Mouse (Mus musculus) cerebellum, postnatal 36 days (tissue): ENCODE data around the gene Lrp6.
A peak's percentile ranks its signal among the peaks of the same experiment; 100 is the strongest.

Experiments
- DNase-seq, 2 experiments: peaks; one replicate each; pipeline ENCODE4 v3.0.0; 2021 to 2022; ENCODE audit warnings: mixed read lengths in 2 of 2

Lrp6 gene

DNA sequence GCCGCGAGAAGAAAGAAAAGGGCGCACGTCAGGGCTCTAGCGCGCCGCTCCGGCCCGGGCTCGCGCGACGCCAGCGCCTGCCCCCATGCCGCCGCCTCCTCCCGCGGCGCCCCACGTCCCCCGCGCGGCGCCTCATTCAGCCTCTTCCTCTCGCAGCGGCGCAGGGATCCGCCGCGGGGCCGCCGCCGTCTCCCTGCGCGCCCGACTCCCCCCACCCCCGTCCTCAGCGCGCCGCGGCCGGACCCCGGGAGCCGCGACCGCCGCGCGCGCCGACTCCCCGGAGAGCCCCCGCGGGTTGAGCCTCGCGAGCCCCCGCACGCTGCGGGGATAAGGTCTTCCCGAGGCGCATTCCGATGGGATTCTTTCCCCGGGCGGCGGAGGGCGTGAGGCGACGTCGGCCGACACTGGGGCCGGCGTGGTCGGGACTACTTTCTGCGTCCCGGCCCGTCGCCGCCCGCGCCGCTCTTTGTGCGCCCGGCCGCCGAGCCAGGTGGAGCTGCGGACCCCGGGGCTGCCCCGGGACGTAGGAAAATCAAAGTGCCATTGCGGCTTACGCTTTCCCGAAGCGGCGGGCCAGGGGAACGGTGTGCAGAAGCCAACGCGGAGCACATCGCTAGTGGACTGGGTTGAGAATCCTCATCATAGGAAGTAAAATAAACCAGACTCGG is at the start of gene Lrp6:
Lrp6 (minus strand) TSS at position 148 of the 668 bp plus-strand sequence.
- peak; percentile 82 to 83 for DNase-seq

GRCm38 (mm10) chr6:134614723-134615648 is 48.2 kb upstream of the Lrp6 start:
- DNase-seq = peak; percentile 90 to 91

- DNase-seq = no peak
Observed at GRCm38 (mm10) chr6:134614322-134614721, 47.6 kb upstream of the Lrp6 start.

- peak in 1 of 2 experiments; percentile 27 for DNase-seq
Observed at GRCm38 (mm10) chr6:134611896-134612295, 45.1 kb upstream of the Lrp6 start.

DNA sequence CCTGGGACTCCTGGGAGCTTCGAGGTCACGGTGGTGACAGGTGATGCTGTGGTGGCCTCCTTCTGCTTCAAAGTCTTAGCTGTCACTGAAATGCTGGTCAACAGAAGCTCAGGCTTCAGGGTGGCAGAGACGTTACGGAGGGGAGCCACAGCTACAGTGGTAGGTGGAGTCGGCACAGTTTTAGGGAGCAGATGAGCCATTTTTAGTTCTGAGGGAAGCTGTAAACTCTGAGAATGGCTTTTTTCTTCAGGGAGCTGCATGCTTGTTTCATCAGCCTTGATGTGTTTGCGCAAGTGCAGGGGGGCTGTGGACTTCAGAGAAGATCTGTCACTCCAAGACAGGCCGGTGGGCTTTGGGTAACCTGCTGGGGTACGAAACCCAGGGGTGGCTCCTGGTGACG is 43.6 kb upstream of the Lrp6 start:
- no peak for DNase-seq

- DNase-seq = peak in 1 of 2 experiments; percentile 19
Observed at GRCm38 (mm10) chr6:134606949-134607746, 40.4 kb upstream of the Lrp6 start.

DNA sequence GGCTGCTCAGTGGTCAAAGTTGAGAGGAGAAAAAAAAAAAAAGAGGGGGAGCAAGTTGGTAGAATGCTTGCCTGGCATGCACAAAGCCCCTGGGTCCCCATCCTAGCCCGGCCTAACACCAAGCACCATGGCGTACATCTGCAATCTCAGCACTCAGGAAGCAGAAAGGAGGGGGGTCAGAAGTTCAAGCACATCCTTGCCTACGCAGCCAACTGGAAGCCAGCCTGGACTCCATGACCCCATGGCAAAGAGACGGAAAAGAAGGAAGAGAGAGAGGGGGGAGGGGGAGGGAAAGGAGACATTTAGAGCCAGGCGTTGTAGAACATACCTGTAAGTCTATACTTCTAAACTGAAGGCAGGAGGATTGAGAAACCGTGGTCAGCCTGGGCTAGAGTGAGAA is 39.8 kb upstream of the Lrp6 start:
- DNase-seq = no peak

DNA sequence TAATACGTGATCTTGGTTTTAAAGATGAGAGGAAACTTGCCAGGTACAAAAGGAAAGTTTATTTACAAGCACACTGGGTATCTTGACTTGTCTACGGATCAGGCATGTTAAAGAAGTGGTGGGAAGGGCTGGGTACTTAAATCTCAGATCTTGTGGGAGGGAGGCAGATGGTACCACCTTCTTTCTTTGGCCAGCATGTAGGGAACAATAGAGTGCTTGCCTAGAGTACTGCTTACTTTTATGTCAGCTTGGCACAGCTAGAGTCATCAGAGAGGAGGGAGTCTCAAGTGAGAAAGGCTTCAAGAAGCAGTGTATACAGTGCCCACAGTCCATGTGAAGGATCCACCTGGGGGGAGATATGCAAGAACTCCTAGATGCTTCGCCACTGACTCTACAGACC is 38.4 kb upstream of the Lrp6 start:
- DNase-seq = no peak

DNA sequence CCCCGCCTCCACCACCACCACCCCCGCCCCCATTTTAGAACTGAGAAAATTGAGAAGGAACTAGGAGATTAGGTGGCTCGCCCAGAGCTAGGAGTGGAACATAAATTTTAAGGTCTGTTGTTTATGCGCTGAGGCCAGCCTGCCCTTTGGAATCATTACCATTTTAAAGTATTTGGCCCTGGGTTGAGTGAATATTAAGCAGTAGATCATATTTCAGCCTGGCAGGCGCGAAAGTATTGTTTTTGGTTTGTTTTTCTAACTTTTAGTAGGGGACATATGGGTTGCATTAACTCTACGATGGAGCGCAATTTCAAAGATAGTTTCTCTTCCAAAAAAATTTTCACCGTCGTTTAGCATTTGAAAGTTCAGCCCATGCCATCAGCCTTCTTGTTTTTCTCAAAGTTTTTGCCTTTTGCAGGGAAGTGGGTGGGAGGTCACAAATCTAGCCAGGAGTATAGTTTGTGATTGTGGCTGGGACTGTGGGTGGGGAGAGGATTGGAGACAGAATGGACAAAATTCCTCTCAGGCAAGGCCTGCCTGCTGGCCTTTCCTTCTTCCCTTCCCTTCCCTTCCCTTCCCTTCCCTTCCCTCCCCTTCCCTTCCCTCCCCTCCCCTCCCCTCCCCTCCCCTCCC is 35.7 kb upstream of the Lrp6 start:
- no peak for DNase-seq

DNA sequence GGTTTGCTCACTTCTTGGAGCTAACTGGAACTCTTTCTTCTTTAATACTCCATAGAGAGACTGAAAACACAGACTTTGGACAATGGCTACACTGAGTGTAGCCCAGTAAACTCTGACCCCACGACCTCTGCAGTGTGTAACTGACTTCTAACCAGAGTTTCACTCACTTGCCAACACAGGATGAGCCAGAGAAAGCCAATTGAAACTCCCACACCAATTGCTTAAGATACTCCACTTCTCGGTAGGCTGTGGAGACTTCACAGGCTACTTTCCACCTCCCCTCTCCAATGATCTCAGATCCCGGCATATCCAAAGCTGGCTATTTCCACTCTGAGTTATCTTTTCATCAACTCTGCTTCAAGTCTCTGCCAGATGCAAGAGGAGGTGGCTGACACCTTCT is 35.0 kb upstream of the Lrp6 start:
- no peak for DNase-seq

DNA sequence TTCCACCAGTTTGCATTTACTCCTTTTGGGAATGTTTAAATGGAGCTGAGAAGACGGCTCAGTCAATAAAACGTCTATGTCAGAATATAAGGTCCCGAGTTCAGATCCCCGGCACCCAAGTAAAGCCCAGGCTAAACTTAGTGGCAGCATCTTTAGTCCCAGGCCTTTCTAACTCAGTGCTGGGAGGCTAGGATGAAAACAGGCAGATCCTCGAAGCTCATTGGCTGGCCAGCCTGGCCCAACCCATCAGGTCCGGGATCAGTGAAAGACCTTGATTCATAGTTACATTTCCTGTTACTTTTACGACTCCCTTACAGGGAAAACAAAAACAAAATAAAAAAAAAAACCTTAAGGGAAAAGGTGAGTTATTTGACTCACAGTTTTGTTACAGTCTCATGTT is 34.4 kb upstream of the Lrp6 start:
- DNase-seq = no peak

- DNase-seq = no peak
Observed at GRCm38 (mm10) chr6:134599239-134599638, 32.5 kb upstream of the Lrp6 start.

DNA sequence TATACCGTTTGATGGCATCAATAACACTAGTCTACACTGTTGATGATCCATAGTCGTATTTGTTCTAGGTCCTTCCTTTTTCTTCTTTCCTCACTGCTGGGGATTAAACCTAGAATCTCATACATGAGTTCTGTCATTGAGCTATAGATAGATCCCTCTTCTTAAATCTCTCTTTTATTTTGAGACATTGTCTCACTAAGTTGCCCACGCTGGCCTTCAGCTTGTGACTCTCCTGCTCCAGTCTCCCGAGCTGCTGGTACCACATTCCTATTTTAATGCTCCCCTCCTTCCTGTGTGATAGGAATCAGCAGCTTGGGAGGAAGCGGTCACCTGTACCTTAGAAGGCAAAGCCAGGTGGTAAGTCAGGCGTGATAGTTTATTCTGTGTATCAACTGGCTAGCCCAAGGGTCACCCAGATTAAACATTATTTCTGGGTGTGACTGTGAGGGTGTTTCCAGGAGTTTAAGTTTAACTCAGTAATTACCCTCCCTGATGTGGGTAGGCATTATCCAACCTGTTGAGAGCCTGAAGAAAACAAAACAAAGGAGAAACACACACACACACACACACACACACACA is 31.0 kb upstream of the Lrp6 start:
- DNase-seq = no peak

GRCm38 (mm10) chr6:134594569-134595442 is 28.0 kb upstream of the Lrp6 start:
- no peak for DNase-seq

GRCm38 (mm10) chr6:134591614-134592013 is 24.8 kb upstream of the Lrp6 start:
- no peak for DNase-seq

DNA sequence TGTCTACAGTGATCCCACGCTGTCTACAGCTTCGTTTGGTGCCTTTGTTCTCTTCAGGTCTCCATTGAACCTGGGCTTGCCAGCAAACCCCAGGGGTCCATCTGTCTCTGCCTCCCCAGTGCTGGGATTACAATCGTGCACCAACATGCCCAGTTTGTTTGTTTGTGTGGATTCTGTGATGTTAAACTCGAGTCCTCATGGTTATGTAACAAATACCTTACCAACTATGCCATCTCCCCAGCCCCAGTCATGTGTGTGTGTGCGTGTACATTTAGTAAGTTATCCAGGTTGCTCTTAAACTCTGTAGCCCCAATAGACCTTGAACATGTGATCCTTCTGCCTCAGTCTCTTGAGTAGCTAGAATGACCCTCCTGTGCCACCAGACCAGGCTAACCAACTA is 19.5 kb upstream of the Lrp6 start:
- no peak for DNase-seq

DNA sequence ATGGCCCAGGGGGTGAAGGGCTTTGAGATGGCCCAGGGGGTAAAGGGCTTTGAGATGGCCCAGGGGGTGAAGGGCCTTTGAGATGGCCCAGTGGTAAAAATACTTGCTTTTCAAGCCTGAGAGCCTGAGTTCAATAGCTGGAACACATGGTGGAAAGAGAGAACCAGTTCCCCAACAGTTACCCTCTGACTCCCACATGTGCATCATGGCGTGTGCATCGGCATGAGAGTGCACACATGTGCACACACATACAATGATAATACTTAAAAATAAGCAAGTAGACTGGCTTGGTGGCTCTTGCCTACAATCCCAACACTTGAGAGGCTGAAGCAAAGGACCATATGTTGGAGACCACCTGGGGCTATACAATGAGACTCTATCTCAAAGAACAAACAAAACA is 17.9 kb upstream of the Lrp6 start:
- DNase-seq = no peak

- DNase-seq = no peak
Observed at GRCm38 (mm10) chr6:134582110-134582509, 15.3 kb upstream of the Lrp6 start.

GRCm38 (mm10) chr6:134579506-134579905 is 12.7 kb upstream of the Lrp6 start:
- no peak for DNase-seq

- DNase-seq = no peak
Observed at GRCm38 (mm10) chr6:134578039-134578438, 11.3 kb upstream of the Lrp6 start.

- no peak for DNase-seq
Observed at GRCm38 (mm10) chr6:134575288-134575741, 8.6 kb upstream of the Lrp6 start.
